Mouse (Mus musculus) stomach, postnatal 0 days (tissue): ENCODE measurements around the gene Zfp853.

ENCODE experiments used
- CTCF ChIP-seq: IDR thresholded peaks from 2 replicates; pipeline ENCODE4 v1.5.1; 2016; ENCODE audit warnings: antibody characterized with exemption, low read depth, mild to moderate bottlenecking, moderate library complexity
- EP300 ChIP-seq: optimal IDR thresholded peaks from 2 replicates; pipeline ENCODE3; 2016; ENCODE audit warnings: antibody characterized with exemption

DNA sequence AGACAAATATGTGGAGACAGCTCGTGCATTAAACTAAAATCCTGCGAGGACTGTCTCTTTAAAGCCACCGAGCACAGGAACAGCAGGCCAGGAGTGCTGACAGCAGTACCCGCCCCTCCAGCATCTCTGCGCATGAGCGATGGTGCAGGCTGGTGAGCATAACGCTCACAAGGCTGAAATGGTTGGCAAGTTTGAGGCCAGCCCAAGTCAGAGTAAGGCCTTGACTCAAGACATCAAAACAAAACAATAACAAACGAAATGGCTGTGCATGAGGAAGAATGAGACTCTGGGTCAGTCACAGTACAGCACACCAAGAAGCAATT is 23.8 kb upstream of the Zfp853 start:
- TF ChIP-seq CTCF (no peak), EP300 (no peak)
